Mouse (Mus musculus) frontal cortex, postnatal 10 days (tissue): Measurements from ENCODE around the gene B130006D01Rik.

Source experiments
- DNase-seq, 2 experiments: peaks; one replicate each; pipeline ENCODE4 v3.0.0; 2022; ENCODE audit warnings: low spot score in 2 of 2, mixed read lengths in 1 of 2

Gene B130006D01Rik

DNA sequence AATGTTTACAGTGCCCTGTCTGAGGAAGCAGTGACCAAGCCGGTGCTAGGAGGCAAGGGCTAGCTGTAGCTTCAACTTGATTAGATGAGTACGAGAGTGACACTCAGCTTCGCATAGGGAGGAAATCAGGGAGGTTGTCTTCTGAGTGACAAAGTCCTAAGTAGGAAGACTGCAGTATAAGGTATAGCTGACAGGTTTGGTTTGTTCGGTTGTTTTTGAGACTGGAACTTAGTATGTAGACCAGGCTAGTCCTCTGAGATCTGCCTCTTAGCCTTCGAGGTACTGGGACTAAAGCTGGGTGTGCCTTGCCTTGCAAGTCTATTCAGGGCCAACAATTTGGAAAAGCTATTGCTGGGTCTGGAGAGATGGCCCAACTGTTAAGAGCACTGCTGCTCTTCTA lies at the start of gene B130006D01Rik:
Gene B130006D01Rik (plus strand): TSS at position 301 of the 400 bp plus-strand sequence.
- DNase-seq, result no peak

- DNase-seq, result no peak
Observed at GRCm38 (mm10) chr11:95675498-95675897, 47.9 kb upstream of the B130006D01Rik start.

DNA sequence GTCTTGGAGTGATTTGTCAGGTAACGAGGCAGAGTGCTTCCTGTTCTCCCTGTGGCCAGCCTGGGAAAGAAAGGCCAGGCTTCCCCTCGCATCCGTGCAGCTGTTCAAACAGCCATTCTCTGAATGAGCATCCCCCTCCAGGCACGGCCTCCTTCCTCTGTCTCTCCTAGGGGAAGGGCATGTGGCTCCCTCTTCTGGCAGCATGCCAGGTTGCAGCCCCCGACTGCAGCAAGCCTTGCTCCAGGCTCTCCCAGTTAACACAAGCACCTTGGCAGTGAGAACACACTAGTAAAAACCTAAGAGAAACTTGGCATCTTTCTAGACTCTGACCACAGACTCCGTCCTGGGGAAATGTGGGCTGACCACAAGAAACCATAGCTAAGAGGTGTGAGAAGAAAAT lies 47.1 kb upstream of the B130006D01Rik start:
- peak; percentile 43 to 65 for DNase-seq

GRCm38 (mm10) chr11:95677925-95678701 lies 45.3 kb upstream of the B130006D01Rik start:
- no peak for DNase-seq

- DNase-seq, result no peak
Observed at GRCm38 (mm10) chr11:95681995-95682601, 41.3 kb upstream of the B130006D01Rik start.

DNA sequence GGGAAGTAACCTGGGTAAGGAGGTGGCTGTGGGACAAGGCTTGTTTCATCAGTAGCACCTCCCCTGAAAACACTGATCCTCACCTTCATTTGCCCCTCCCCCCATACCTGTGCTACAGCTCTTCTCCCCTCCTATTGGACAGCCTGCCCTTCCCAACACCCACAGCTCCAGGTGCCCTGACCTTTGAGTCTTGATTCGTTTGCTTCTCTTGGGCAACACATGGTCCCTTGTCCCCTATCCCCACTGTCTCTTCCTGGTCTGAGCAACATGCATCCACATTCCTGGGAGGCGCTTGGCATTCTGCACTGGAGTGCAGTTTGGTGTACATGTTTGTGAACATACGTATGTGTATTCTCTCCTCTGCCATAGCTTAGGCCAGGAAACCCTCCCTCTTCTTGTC lies 40.4 kb upstream of the B130006D01Rik start:
- no peak for DNase-seq

GRCm38 (mm10) chr11:95686031-95686430 lies 37.4 kb upstream of the B130006D01Rik start:
- DNase-seq, result peak; percentile 40 to 73

- DNase-seq, result no peak
Observed at GRCm38 (mm10) chr11:95687084-95687656, 36.2 kb upstream of the B130006D01Rik start.

GRCm38 (mm10) chr11:95688515-95688914 lies 34.9 kb upstream of the B130006D01Rik start:
- no peak for DNase-seq

- no peak for DNase-seq
Observed at GRCm38 (mm10) chr11:95688981-95689380, 34.4 kb upstream of the B130006D01Rik start.

DNA sequence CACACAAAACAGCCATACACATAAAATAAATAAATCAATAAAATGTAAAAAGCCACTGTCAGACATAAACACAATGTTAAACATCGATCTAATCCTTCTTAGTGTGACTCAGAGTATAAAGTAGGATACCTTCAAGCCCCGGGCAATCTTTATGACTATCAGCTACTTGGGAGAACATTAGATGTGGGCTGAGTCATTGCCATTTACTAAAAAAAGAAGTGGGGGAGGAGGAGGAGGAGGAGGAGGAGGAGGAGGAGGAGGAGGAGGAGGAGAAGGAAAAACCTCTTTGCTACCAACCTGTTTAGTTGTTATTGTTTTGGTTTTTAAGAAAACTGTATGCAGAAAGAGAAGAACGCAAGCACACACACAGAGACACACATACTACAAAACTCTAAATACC lies 33.8 kb upstream of the B130006D01Rik start:
- DNase-seq, result no peak

DNA sequence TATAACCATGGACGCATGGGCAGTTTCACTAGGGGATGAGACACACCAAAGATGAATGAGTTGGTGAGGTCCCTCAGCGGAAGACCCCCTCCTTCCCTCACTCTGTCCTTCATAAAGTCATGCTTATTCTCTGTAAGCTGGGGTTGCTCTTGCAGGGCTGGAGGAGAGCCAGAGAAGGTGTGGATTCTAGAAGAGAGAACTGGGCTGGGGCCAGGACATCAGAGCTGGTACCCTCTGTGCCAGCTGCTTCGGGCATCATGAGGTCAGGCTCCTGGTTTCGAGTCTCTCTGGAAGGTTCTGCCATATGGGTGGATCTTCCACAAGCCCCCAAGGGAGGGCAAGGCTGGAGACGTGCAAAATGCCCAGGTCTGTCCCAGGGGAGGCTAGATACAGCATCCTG lies 24.8 kb upstream of the B130006D01Rik start:
- DNase-seq, result no peak

GRCm38 (mm10) chr11:95700778-95701739 lies 22.3 kb upstream of the B130006D01Rik start:
- DNase-seq, result no peak

- no peak for DNase-seq
Observed at GRCm38 (mm10) chr11:95704032-95704969, 19.1 kb upstream of the B130006D01Rik start.

GRCm38 (mm10) chr11:95704970-95705330 lies 18.4 kb upstream of the B130006D01Rik start:
- DNase-seq, result no peak

DNA sequence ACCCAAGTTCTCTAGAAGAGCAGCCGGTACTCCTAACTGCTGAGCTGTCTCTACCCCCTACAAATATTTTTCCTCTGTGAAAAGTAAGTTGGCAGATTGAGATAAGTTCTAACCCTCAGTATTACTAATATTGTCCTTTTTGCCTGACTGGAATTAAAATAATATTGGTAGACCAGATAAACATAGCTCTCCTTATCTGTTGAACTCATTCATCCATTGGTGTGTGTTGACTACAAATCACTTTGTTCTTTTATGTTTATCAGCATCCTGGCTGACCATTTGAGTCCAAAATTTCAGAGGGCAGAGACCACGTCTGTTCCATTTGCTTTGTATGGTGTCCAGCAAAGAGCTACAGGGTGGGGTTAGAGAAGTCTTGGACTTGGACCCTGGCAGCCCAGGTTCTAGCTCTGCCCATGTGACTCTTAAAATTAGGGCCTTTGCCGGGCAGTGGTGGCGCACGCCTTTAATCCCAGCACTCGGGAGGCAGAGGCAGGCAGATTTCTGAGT lies 13.8 kb upstream of the B130006D01Rik start:
- DNase-seq, result no peak

GRCm38 (mm10) chr11:95710478-95710877 lies 12.9 kb upstream of the B130006D01Rik start:
- DNase-seq, result no peak

GRCm38 (mm10) chr11:95712085-95712562 lies 11.3 kb upstream of the B130006D01Rik start:
- peak; percentile 19 to 26 for DNase-seq

DNA sequence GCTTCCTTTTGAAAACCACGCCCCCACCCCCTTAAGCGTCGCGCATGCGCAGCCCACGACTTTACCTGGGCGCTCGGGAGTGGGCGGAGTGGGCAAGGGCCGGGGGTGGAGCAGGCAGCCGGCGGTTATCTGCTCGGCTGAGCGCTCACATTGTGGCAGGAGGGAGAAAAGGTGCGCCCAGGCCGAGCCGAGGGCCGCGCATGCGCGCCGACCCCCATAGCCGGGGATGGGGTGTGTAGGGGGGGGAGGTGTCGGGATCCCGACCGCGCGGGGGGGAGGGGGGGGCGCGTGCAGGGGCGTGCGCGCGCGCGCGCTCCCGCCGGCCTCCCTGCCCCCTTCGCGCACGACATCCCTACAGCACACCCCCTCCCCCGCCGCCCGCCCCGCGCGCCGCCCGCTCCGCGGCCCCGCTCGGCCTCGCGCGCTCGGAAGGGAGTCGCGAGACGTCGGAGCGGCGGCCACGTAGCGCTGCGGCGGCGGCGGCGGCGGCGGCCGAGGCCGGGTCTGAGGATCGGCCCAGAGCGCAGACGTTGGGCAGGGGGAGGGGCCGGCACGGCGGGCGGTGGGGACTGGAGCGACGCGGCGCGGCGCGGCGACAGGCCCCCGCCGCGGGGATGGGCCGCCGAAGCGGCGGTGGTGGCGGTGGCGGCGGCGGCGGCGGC lies 10.7 kb upstream of the B130006D01Rik start, which contains the start of gene Zfp652:
Gene Zfp652 (plus strand): TSS at position 111 of the 662 bp plus-strand sequence.
- peak; percentile 74 to 81 for DNase-seq
